8 mouse cellular contexts compared by ENCODE assay signal in the genomic region with DNA sequence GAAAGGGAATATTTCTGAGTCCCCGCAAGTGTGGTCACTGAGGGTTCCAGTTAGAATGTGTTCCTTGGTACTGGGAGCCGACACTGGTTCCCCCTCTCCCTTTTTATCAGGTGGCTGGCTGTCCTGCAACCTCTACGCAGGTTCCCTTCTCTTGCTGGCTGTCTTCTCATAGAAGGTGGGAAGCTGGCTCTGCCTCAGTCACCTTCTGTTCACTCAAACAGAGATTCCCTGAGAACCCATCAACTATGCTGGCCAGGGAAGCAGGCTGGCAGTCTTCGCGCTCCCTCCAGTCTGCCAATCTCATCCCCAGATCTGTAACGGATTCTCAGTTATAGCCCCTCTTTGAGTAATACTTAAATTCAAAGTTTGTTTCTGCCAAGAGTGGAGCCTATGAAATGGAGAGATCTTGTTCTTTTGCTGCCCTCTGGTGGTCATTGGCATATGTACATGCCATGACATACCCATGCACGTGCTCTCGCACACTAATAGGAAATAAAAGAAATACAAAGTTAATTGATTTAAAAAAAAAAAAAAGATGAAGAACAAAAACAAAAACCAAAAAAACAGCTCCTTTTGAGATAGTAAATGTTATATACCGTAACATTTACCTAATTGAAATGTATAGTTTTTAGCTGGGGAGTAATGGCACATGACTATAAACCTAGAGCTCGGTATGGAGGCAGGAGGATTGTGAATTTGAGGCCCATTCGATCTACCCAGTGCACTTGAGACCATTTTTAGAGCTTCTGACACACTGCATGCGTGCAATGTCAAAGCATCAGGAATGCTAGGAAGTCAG. TPM values are rescaled to one million over a fixed set of nuclear protein-coding genes. Genes with fewer than 3 reads are reported as not detected.
DNase-seq lines count a peak whose midpoint lies in the region; ATAC-seq and TF ChIP-seq lines count a peak whose summit lies in the region.

No protein-coding gene starts in this region.

- H3K27ac ChIP-seq in forebrain, embryonic 12.5 days: no peak overlapping the region
- H3K27ac ChIP-seq in layer of hippocampus, adult 2 months: no peak overlapping the region
- no peak overlapping the region for H3K27ac ChIP-seq in lung, embryonic 16.5 days (ENCODE audit: low read length)

- H3K9ac ChIP-seq in forebrain, embryonic 12.5 days: no peak overlapping the region
- no peak overlapping the region for H3K9ac ChIP-seq in lung, embryonic 16.5 days (ENCODE audit: low read length)

- WGBS in forebrain, embryonic 12.5 days: 36% methylated on average over 12 of the region's 12 CpGs
- WGBS in lung, embryonic 16.5 days: 31% methylated on average over 12 of the region's 12 CpGs

- H3K4me2 ChIP-seq in forebrain, embryonic 12.5 days: no peak overlapping the region
- H3K4me2 ChIP-seq in lung, embryonic 16.5 days (ENCODE audit: low read depth, low read length): no peak overlapping the region

- no peak overlapping the region for H3K4me3 ChIP-seq in forebrain, embryonic 12.5 days (replicated peaks)
- no peak overlapping the region for H3K4me3 ChIP-seq in layer of hippocampus, adult 2 months
- H3K4me3 ChIP-seq in lung, embryonic 16.5 days (ENCODE audit: low read length): no peak overlapping the region

- peaks cover 8% of the 10 kb centered on the region for H3K4me1 ChIP-seq in forebrain, embryonic 12.5 days
- H3K4me1 ChIP-seq in lung, embryonic 16.5 days (replicated peaks; ENCODE audit: control insufficient read depth, insufficient read depth, low read length): no peaks in the 10 kb centered on the region

- ATAC-seq in forebrain, embryonic 12.5 days (ENCODE audit: low FRiP score): peak; percentile 84; the same call in 1 of the 2 replicates
- peak; percentile 75 to 79 for ATAC-seq in hematopoietic stem cell, adult 5-6 weeks (replicated peaks in 1 of 2; ENCODE audit: insufficient read depth in 1 of 2, low FRiP score in 2 of 2, low TSS enrichment in 1 of 2, low read depth in 1 of 2, poor library complexity in 2 of 2, severe bottlenecking in 2 of 2)
- ATAC-seq in lung, embryonic 16.5 days (ENCODE audit: low read depth): peak; percentile 68; the same call in 1 of the 2 replicates

- TF ChIP-seq CTCF in layer of hippocampus, adult 2 months (conservative IDR thresholded peaks at IDR 0.05): peak; percentile 97

- no peaks in the 10 kb centered on the region for H3K36me3 ChIP-seq in forebrain, embryonic 12.5 days (replicated peaks)
- H3K36me3 ChIP-seq in lung, embryonic 16.5 days (ENCODE audit: control insufficient read depth, insufficient read depth, low read length): no peaks in the 10 kb centered on the region

- DNase-seq in ES-CJ7 (ENCODE audit: low read depth, low spot score): peak; percentile 84
- peak; percentile 52 for DNase-seq in c-Kit-negative CD71-positive TER-119-positive erythroid progenitor cells, embryonic 14.5 days (ENCODE audit: low read depth, low spot score)
- peak; percentile 77 to 87 for DNase-seq in layer of hippocampus, adult 2 months (ENCODE audit: low spot score in 2 of 2)
- DNase-seq in retina, adult 2 months (ENCODE audit: low read depth, low spot score): peak; percentile 59
- peak; percentile 74 for DNase-seq in thymus, postnatal 25 days

- no peaks in the 10 kb centered on the region for H3K9me3 ChIP-seq in forebrain, embryonic 12.5 days
- no peaks in the 10 kb centered on the region for H3K9me3 ChIP-seq in lung, embryonic 16.5 days (ENCODE audit: control insufficient read depth, low read length)

- 0 out of 2 replicates have a peak, but pooled peaks cover 3% of the 10 kb centered on the region for H3K27me3 ChIP-seq in forebrain, embryonic 12.5 days
- H3K27me3 ChIP-seq in lung, embryonic 16.5 days (ENCODE audit: control insufficient read depth, insufficient read depth, low read depth, low read length): no peaks in the 10 kb centered on the region

RNA-seq across cellular contexts. Expression of a gene that starts 33.1 kb away (rescaled TPM):
- polyA plus RNA-seq in forebrain, embryonic 12.5 days (2016; fragmentation: Nextera tagmentation; extraction: Ambion mirVana): 0.29 TPM in 1 of 2 replicates, not detected in the other
- 3.2 and 6.3 TPM in 2 replicates for total RNA-seq in hematopoietic stem cell, adult 5-6 weeks (2017)
- not detected for total RNA-seq in layer of hippocampus, adult 2 months (2021)
- 0.57 and 2.7 TPM in 2 replicates for polyA plus RNA-seq in lung, embryonic 16.5 days (2015; fragmentation: Nextera tagmentation; extraction: Ambion mirVana)

RNA-seq across cellular contexts. Expression of a gene that starts 50.1 kb away (rescaled TPM):
- polyA plus RNA-seq in forebrain, embryonic 12.5 days (2016; fragmentation: Nextera tagmentation; extraction: Ambion mirVana): 0.79 and 0.83 TPM in 2 replicates
- not detected in 2 replicates for total RNA-seq in hematopoietic stem cell, adult 5-6 weeks (2017)
- 1 to 10 TPM; 3.7 to 4.8 TPM for total RNA-seq in layer of hippocampus, adult 2 months (2021)
- polyA plus RNA-seq in lung, embryonic 16.5 days (2015; fragmentation: Nextera tagmentation; extraction: Ambion mirVana): 9.3 and 12.6 TPM in 2 replicates

RNA-seq across cellular contexts. Expression of a gene that starts 53.3 kb away (rescaled TPM):
- 57.3 and 58.4 TPM in 2 replicates for polyA plus RNA-seq in forebrain, embryonic 12.5 days (2016; fragmentation: Nextera tagmentation; extraction: Ambion mirVana)
- total RNA-seq in hematopoietic stem cell, adult 5-6 weeks (2017): 61.3 and 76.1 TPM in 2 replicates
- 10 to 100 TPM; 32.1 to 32.2 TPM for total RNA-seq in layer of hippocampus, adult 2 months (2021)
- polyA plus RNA-seq in lung, embryonic 16.5 days (2015; fragmentation: Nextera tagmentation; extraction: Ambion mirVana): 52.5 and 57.3 TPM in 2 replicates

RNA-seq across cellular contexts. Expression of a gene that starts 53.9 kb away (rescaled TPM):
- polyA plus RNA-seq in forebrain, embryonic 12.5 days (2016; fragmentation: Nextera tagmentation; extraction: Ambion mirVana): not detected in 2 replicates
- 0.65 and 0.69 TPM in 2 replicates for total RNA-seq in hematopoietic stem cell, adult 5-6 weeks (2017)
- total RNA-seq in layer of hippocampus, adult 2 months (2021): not detected
- polyA plus RNA-seq in lung, embryonic 16.5 days (2015; fragmentation: Nextera tagmentation; extraction: Ambion mirVana): not detected in 2 replicates
